Mouse (Mus musculus): ENCODE data around the gene Lars2. TPM values are rescaled to one million over a fixed set of nuclear protein-coding genes. Genes with fewer than 3 reads are reported as not detected.
"Not testable (repeated sequence)": the region's sequence is repeated elsewhere in the genome, so short reads cannot be mapped to it uniquely, and the experiment has no call there.

Gene Lars2
- polyA plus RNA-seq, 1 experiment from 2014 or later: 1,089 TPM

GRCm38 (mm10) chr9:123402215-123402614 is 35.5 kb downstream of the Lars2 start:
- 88% methylated on average over 3 of the region's 3 CpGs for WGBS
- Histone ChIP-seq H3K27ac (no peak overlapping the region), H3K27me3 (no peaks in the 10 kb centered on the region), H3K9me3 (no peaks in the 10 kb centered on the region), H3K9ac (no peak overlapping the region), H3K4me3 (no peak overlapping the region), H3K4me1 (no peaks in the 10 kb centered on the region), H3K36me3 (no peaks in the 10 kb centered on the region), H3K4me2 (replicated peaks) (no peak overlapping the region)
- no peak for ATAC-seq (ENCODE audit: insufficient number of reproducible peaks, insufficient read depth, low FRiP score, low TSS enrichment)

- Histone ChIP-seq H3K36me3 (no peaks in the 10 kb centered on the region), H3K27ac (no peak overlapping the region), H3K27me3 (no peaks in the 10 kb centered on the region), H3K4me3 (no peak overlapping the region), H3K9me3 (no peaks in the 10 kb centered on the region), H3K9ac (no peak overlapping the region), H3K4me2 (replicated peaks) (no peak overlapping the region), H3K4me1 (no peaks in the 10 kb centered on the region)
- no peak for ATAC-seq (ENCODE audit: insufficient number of reproducible peaks, insufficient read depth, low FRiP score, low TSS enrichment)
- WGBS: 68% methylated on average over 3 of the region's 3 CpGs
Observed at GRCm38 (mm10) chr9:123403031-123403430, 36.3 kb downstream of the Lars2 start.

- no peaks in the 10 kb centered on the region for H3K9me3 ChIP-seq
- ATAC-seq (ENCODE audit: insufficient number of reproducible peaks, insufficient read depth, low FRiP score, low TSS enrichment): no peak
- H3K36me3 ChIP-seq: no peaks in the 10 kb centered on the region
- no peak overlapping the region for H3K9ac ChIP-seq
- H3K27me3 ChIP-seq: no peaks in the 10 kb centered on the region
- H3K27ac ChIP-seq: no peak overlapping the region
- H3K4me3 ChIP-seq: no peak overlapping the region
- H3K4me2 ChIP-seq (replicated peaks): no peak overlapping the region
- WGBS: 87% methylated on average over 1 of the region's 1 CpGs
- H3K4me1 ChIP-seq: no peaks in the 10 kb centered on the region
Observed at GRCm38 (mm10) chr9:123405231-123405630, 38.5 kb downstream of the Lars2 start.

- no peaks in the 10 kb centered on the region for H3K4me1 ChIP-seq
- H3K4me3 ChIP-seq: no peak overlapping the region
- H3K27ac ChIP-seq: no peak overlapping the region
- H3K9me3 ChIP-seq: no peaks in the 10 kb centered on the region
- no peak overlapping the region for H3K4me2 ChIP-seq (replicated peaks)
- WGBS: 95% methylated on average over 2 of the region's 2 CpGs
- ATAC-seq (ENCODE audit: insufficient number of reproducible peaks, insufficient read depth, low FRiP score, low TSS enrichment): no peak
- peaks cover 5% of the 10 kb centered on the region; the same call in 1 of the 2 replicates for H3K36me3 ChIP-seq
- no peak overlapping the region for H3K9ac ChIP-seq
- no peaks in the 10 kb centered on the region for H3K27me3 ChIP-seq
Observed at GRCm38 (mm10) chr9:123408771-123409170, 42.0 kb downstream of the Lars2 start.

GRCm38 (mm10) chr9:123429863-123430262 is 63.1 kb downstream of the Lars2 start:
- no peaks in the 10 kb centered on the region for H3K9me3 ChIP-seq
- H3K27ac ChIP-seq: no peak overlapping the region
- H3K27me3 ChIP-seq: no peaks in the 10 kb centered on the region
- H3K4me3 ChIP-seq: no peak overlapping the region
- no peaks in the 10 kb centered on the region for H3K4me1 ChIP-seq
- peaks cover 5% of the 10 kb centered on the region; the same call in 1 of the 2 replicates for H3K36me3 ChIP-seq
- no peak overlapping the region for H3K4me2 ChIP-seq (replicated peaks)
- WGBS: 90% methylated on average over 4 of the region's 4 CpGs
- ATAC-seq (ENCODE audit: insufficient number of reproducible peaks, insufficient read depth, low FRiP score, low TSS enrichment): no peak
- H3K9ac ChIP-seq: no peak overlapping the region

- H3K36me3 ChIP-seq: peaks cover 5% of the 10 kb centered on the region; the same call in 1 of the 2 replicates
- no peak for ATAC-seq (ENCODE audit: insufficient number of reproducible peaks, insufficient read depth, low FRiP score, low TSS enrichment)
- H3K4me3 ChIP-seq: no peak overlapping the region
- H3K4me2 ChIP-seq (replicated peaks): no peak overlapping the region
- H3K27me3 ChIP-seq: no peaks in the 10 kb centered on the region
- H3K9ac ChIP-seq: no peak overlapping the region
- no peak overlapping the region for H3K27ac ChIP-seq
- no peaks in the 10 kb centered on the region for H3K4me1 ChIP-seq
- H3K9me3 ChIP-seq: no peaks in the 10 kb centered on the region
Observed at GRCm38 (mm10) chr9:123430973-123431372, 64.2 kb downstream of the Lars2 start.

- Histone ChIP-seq H3K36me3 (peaks cover 22% of the 10 kb centered on the region), H3K4me2 (replicated peaks) (no peak overlapping the region)
- 77% methylated on average over 2 of the region's 2 CpGs for WGBS
Observed at GRCm38 (mm10) chr9:123438223-123438622, 71.5 kb downstream of the Lars2 start.

GRCm38 (mm10) chr9:123440230-123441058 is 73.7 kb downstream of the Lars2 start:
- 66% methylated on average over 5 of the region's 5 CpGs for WGBS
- H3K27me3 ChIP-seq: no peaks in the 10 kb centered on the region
- H3K4me2 ChIP-seq (replicated peaks): no peak overlapping the region
- H3K4me1 ChIP-seq: no peaks in the 10 kb centered on the region
- no peak overlapping the region for H3K27ac ChIP-seq
- ATAC-seq (ENCODE audit: insufficient number of reproducible peaks, insufficient read depth, low FRiP score, low TSS enrichment): no peak
- peaks cover 22% of the 10 kb centered on the region for H3K36me3 ChIP-seq
- no peak overlapping the region for H3K9ac ChIP-seq
- H3K9me3 ChIP-seq: no peaks in the 10 kb centered on the region
- no peak overlapping the region for H3K4me3 ChIP-seq

More at GRCm38 (mm10) chr9:123438223-123438622, 71.5 kb downstream of the Lars2 start:
- Histone ChIP-seq H3K27ac (no peak overlapping the region), H3K27me3 (no peaks in the 10 kb centered on the region), H3K9me3 (no peaks in the 10 kb centered on the region), H3K4me1 (no peaks in the 10 kb centered on the region), H3K9ac (no peak overlapping the region), H3K4me3 (no peak overlapping the region)
- no peak for ATAC-seq (ENCODE audit: insufficient number of reproducible peaks, insufficient read depth, low FRiP score, low TSS enrichment)

GRCm38 (mm10) chr9:123447101-123447500 is 80.4 kb downstream of the Lars2 start:
- H3K4me2 ChIP-seq (replicated peaks); H3K27ac ChIP-seq; ATAC-seq (ENCODE audit: insufficient number of reproducible peaks, insufficient read depth, low FRiP score, low TSS enrichment); H3K9ac ChIP-seq; H3K4me3 ChIP-seq; H3K27me3 ChIP-seq; H3K9me3 ChIP-seq; H3K4me1 ChIP-seq; H3K36me3 ChIP-seq: not testable (repeated sequence)
- 94% methylated on average over 3 of the region's 3 CpGs for WGBS

- Histone ChIP-seq H3K4me3 (no peak overlapping the region), H3K27me3 (no peaks in the 10 kb centered on the region)
Observed at GRCm38 (mm10) chr9:123448594-123448993, 81.9 kb downstream of the Lars2 start.

GRCm38 (mm10) chr9:123450174-123450573 is 83.4 kb downstream of the Lars2 start:
- Histone ChIP-seq H3K4me1 (no peaks in the 10 kb centered on the region), H3K9me3 (no peaks in the 10 kb centered on the region), H3K4me3 (no peak overlapping the region), H3K4me2 (replicated peaks) (no peak overlapping the region), H3K27me3 (no peaks in the 10 kb centered on the region), H3K27ac (no peak overlapping the region), H3K36me3 (peaks cover 10% of the 10 kb centered on the region; the same call in 1 of the 2 replicates), H3K9ac (no peak overlapping the region)
- 52% methylated on average over 2 of the region's 2 CpGs for WGBS
- no peak for ATAC-seq (ENCODE audit: insufficient number of reproducible peaks, insufficient read depth, low FRiP score, low TSS enrichment)

More at GRCm38 (mm10) chr9:123448594-123448993, 81.9 kb downstream of the Lars2 start:
- Histone ChIP-seq H3K4me1 (no peaks in the 10 kb centered on the region), H3K4me2 (replicated peaks) (no peak overlapping the region), H3K27ac (no peak overlapping the region), H3K9ac (no peak overlapping the region), H3K36me3 (peaks cover 3% of the 10 kb centered on the region; the same call in 1 of the 2 replicates), H3K9me3 (no peaks in the 10 kb centered on the region)
- no peak for ATAC-seq (ENCODE audit: insufficient number of reproducible peaks, insufficient read depth, low FRiP score, low TSS enrichment)

GRCm38 (mm10) chr9:123451772-123452171 is 85.0 kb downstream of the Lars2 start:
- Histone ChIP-seq H3K4me2 (replicated peaks) (no peak overlapping the region), H3K4me1 (no peaks in the 10 kb centered on the region), H3K27ac (no peak overlapping the region), H3K9me3 (no peaks in the 10 kb centered on the region), H3K9ac (no peak overlapping the region), H3K36me3 (peaks cover 10% of the 10 kb centered on the region; the same call in 1 of the 2 replicates), H3K4me3 (no peak overlapping the region), H3K27me3 (no peaks in the 10 kb centered on the region)
- WGBS: 71% methylated on average over 3 of the region's 3 CpGs
- no peak for ATAC-seq (ENCODE audit: insufficient number of reproducible peaks, insufficient read depth, low FRiP score, low TSS enrichment)

All from embryonic facial prominence, embryonic 12.5 days (tissue).